In the genomic region with DNA sequence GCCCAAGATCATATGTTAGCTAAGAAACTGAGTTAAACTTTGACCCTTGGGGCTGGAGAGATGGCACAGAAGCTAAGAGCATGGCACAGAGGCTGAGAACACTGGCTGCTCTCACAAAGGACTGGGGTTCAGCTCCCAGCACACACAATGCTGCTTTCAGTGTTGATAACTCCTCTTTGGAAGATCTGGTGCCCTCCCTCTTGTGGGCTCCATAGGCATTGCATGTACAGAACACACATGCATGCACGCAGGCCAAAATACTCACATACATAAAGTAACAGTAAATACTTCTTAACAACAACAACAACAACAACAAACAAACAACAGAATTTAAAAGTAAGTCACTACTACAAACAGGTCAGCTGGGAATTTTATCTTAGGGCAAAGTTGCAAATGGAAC, we compare ENCODE assay signal across 10 mouse cellular contexts.
DNase-seq lines count a peak whose midpoint lies in the region; ATAC-seq and TF ChIP-seq lines count a peak whose summit lies in the region.
"Had no signal": no experiment of that assay in that cellular context is flagged by ENCODE, and none has a peak within 500 bp of the region (broad histone marks: within the 10 kb centered on the region; RNA-seq: fewer than 3 reads in every experiment).

No protein-coding gene starts in this region.

- no peaks in the 10 kb centered on the region for H3K4me1 ChIP-seq in CH12.LX (ENCODE audit: control insufficient read depth in 1 of 2, insufficient read depth in 2 of 2)
- H3K4me1 ChIP-seq in embryonic facial prominence, embryonic 11.5 days (ENCODE audit: control insufficient read depth, insufficient read depth, low read length): no peaks in the 10 kb centered on the region
- H3K4me1 ChIP-seq: heart, embryonic 10.5 days had no signal

- no peak for TF ChIP-seq RAD21 in CH12.LX (IDR thresholded peaks at IDR 0.05; ENCODE audit: low read depth, low read length)

- TF ChIP-seq EP300 in CH12.LX (IDR thresholded peaks at IDR 0.05; ENCODE audit: low read length): no peak

- no peaks in the 10 kb centered on the region for H3K36me3 ChIP-seq in CH12.LX (replicated peaks in 1 of 2; ENCODE audit: control insufficient read depth in 1 of 2, insufficient read depth in 1 of 2, low read length in 1 of 2)
- no peaks in the 10 kb centered on the region for H3K36me3 ChIP-seq in embryonic facial prominence, embryonic 11.5 days (replicated peaks; ENCODE audit: control insufficient read depth, insufficient read depth, low read depth, low read length)
- H3K36me3 ChIP-seq: heart, embryonic 10.5 days had no signal

- peak; percentile 56 for TF ChIP-seq CTCF in layer of hippocampus, adult 2 months (conservative IDR thresholded peaks at IDR 0.05)
- TF ChIP-seq CTCF in CH12.LX (conservative IDR thresholded peaks at IDR 0.05 in 1 of 2, IDR thresholded peaks at IDR 0.05 in 1 of 2; ENCODE audit: low read depth in 2 of 2, low read length in 2 of 2): peak in 1 of 2 experiments; percentile 13; a peak in 1 of 4 replicates

- no peak for ATAC-seq in embryonic facial prominence, embryonic 11.5 days (replicated peaks; ENCODE audit: insufficient number of reproducible peaks, low FRiP score, low TSS enrichment, low read depth)
- ATAC-seq in frontal cortex, adult (ENCODE audit: low TSS enrichment): no peak

- H3K27me3 ChIP-seq in CH12.LX (replicated peaks): no peaks in the 10 kb centered on the region
- H3K27me3 ChIP-seq in embryonic facial prominence, embryonic 11.5 days (ENCODE audit: control insufficient read depth, insufficient read depth, low read length): 0 out of 2 replicates have a peak, but pooled peaks cover 2% of the 10 kb centered on the region

- in situ Hi-C loops in CH12.LX (cut with MboI; ENCODE audit: low pct_ligation_motif_present, low pct_unique_long_range_greater_than_20kb, low sequenced_read_pairs): no loop called here

- peaks cover 2% of the 10 kb centered on the region for H3K9me3 ChIP-seq in CH12.LX (replicated peaks; ENCODE audit: low read length)
- no peaks in the 10 kb centered on the region for H3K9me3 ChIP-seq in embryonic facial prominence, embryonic 11.5 days (replicated peaks; ENCODE audit: control insufficient read depth, low read length)
- H3K9me3 ChIP-seq: heart, embryonic 10.5 days had no signal

- peak; percentile 11 to 36 for DNase-seq in cerebellum, postnatal 14 days
- DNase-seq in cerebellum, postnatal 25 days: no peak
- DNase-seq in layer of hippocampus, adult 2 months (ENCODE audit: low spot score in 2 of 2): no peak
- no peak for DNase-seq in layer of hippocampus, adult 9-11 months
- peak; percentile 9 for DNase-seq in CH12.LX (ENCODE audit: extremely low read depth)
- peak; percentile 9 for DNase-seq in embryonic facial prominence, embryonic 11.5 days (ENCODE audit: low spot score)
- DNase-seq in frontal cortex, postnatal 25 days (ENCODE audit: low spot score in 2 of 2): no peak
- DNase-seq: thymus, postnatal 36 days had no signal

- no peaks in the 10 kb centered on the region for H3K79me2 ChIP-seq in CH12.LX (replicated peaks; ENCODE audit: control insufficient read depth, extremely low read depth, insufficient read depth, poor library complexity, severe bottlenecking)

- no peak overlapping the region for H3K4me2 ChIP-seq in CH12.LX (ENCODE audit: insufficient read depth, low read depth, poor library complexity, severe bottlenecking)
- H3K4me2 ChIP-seq in embryonic facial prominence, embryonic 11.5 days (ENCODE audit: low read depth, low read length): no peak overlapping the region

- TF ChIP-seq POLR2A in CH12.LX (IDR thresholded peaks at IDR 0.05; ENCODE audit: low read depth, low read length): no peak

- dilution Hi-C loops in CH12.LX (cut with MboI; ENCODE audit: extremely low pct_ligation_motif_present, extremely low pct_unique_long_range_greater_than_20kb, low sequenced_read_pairs): no loop called here

- H3K4me3 ChIP-seq in layer of hippocampus, adult 2 months: no peak overlapping the region
- H3K4me3 ChIP-seq in CH12.LX (replicated peaks in 1 of 3; ENCODE audit: low read depth in 2 of 3, low read length in 2 of 3, poor library complexity in 1 of 3): no peak overlapping the region
- no peak overlapping the region for H3K4me3 ChIP-seq in embryonic facial prominence, embryonic 11.5 days (ENCODE audit: low read depth, low read length)
- H3K4me3 ChIP-seq: heart, embryonic 10.5 days had no signal

- H3K9ac ChIP-seq in CH12.LX (ENCODE audit: insufficient read depth, low read depth): no peak overlapping the region
- no peak overlapping the region for H3K9ac ChIP-seq in embryonic facial prominence, embryonic 11.5 days (replicated peaks; ENCODE audit: low read length)

- H3K27ac ChIP-seq in layer of hippocampus, adult 2 months: no peak overlapping the region
- H3K27ac ChIP-seq in CH12.LX (ENCODE audit: insufficient read depth, low read depth): no peak overlapping the region
- H3K27ac ChIP-seq in embryonic facial prominence, embryonic 11.5 days (replicated peaks; ENCODE audit: low read depth, low read length): no peak overlapping the region
- H3K27ac ChIP-seq: heart, embryonic 10.5 days had no signal

- WGBS in embryonic facial prominence, embryonic 11.5 days: 92% methylated on average over 1 of the region's 1 CpGs

TF ChIP-seq in CH12.LX, 34 proteins besides CTCF, POLR2A, EP300 and RAD21:
- TF ChIP-seq SMC3 (IDR thresholded peaks at IDR 0.05; ENCODE audit: low read depth, low read length): peak; percentile 23; the same call in 1 of the 2 replicates
- TF ChIP-seq BHLHE40 (IDR thresholded peaks at IDR 0.05; ENCODE audit: low read depth, low read length): no peak
- no peak for TF ChIP-seq NRF1 (IDR thresholded peaks at IDR 0.05; ENCODE audit: low read depth, low read length)
TF ChIP-seq in CH12.LX: peak in this region for 1.

Comparison
In these comparisons a context has a peak if more than half of its experiments do, and no peak if none do; other contexts are left out.
1. DNase-seq: peak in cerebellum, postnatal 14 days (2 of 2), CH12.LX (single experiment) and embryonic facial prominence, embryonic 11.5 days (single experiment); none in cerebellum, postnatal 25 days (0 of 2), layer of hippocampus, adult 2 months (0 of 2), layer of hippocampus, adult 9-11 months (single experiment) and frontal cortex, postnatal 25 days (0 of 2).